ENCODE assay signal across 19 mouse cellular contexts in genomic region chr9:56439699-56440098, GRCm38 (mm10).
"Had no signal": no experiment of that assay in that cellular context is flagged by ENCODE, and none has a peak within 500 bp of the region (broad histone marks: within the 10 kb centered on the region; RNA-seq: fewer than 3 reads in every experiment).

No protein-coding gene starts in this region.

- H3K27me3 ChIP-seq: liver, embryonic 15.5 days; lung, embryonic 15.5 days; midbrain, embryonic 12.5 days; neural tube, embryonic 13.5 days; neural tube, embryonic 15.5 days had no signal

- H3K27ac ChIP-seq: liver, embryonic 15.5 days; lung, embryonic 15.5 days; midbrain, embryonic 10.5 days; midbrain, embryonic 12.5 days; neural tube, embryonic 13.5 days; neural tube, embryonic 15.5 days had no signal

- H3K4me3 ChIP-seq: liver, embryonic 15.5 days; lung, embryonic 15.5 days; midbrain, embryonic 10.5 days; midbrain, embryonic 12.5 days; myocyte; neural tube, embryonic 13.5 days; neural tube, embryonic 15.5 days had no signal

- ATAC-seq: liver, postnatal 0 days; midbrain, embryonic 16.5 days had no signal

- H3K36me3 ChIP-seq: liver, embryonic 15.5 days; lung, embryonic 15.5 days; midbrain, embryonic 10.5 days; midbrain, embryonic 12.5 days; neural tube, embryonic 13.5 days; neural tube, embryonic 15.5 days had no signal

- H3K9ac ChIP-seq: liver, embryonic 15.5 days; liver, postnatal 0 days; lung, embryonic 15.5 days; midbrain, embryonic 12.5 days; neural tube, embryonic 13.5 days; neural tube, embryonic 15.5 days had no signal

- DNase-seq: liver, postnatal 0 days; lung, adult 2 months; lung, postnatal 10 days; lung, postnatal 4 days; midbrain, embryonic 14.5 days; retina, postnatal 1 day; right cerebral cortex, postnatal 4 days; spleen, adult 18-20 months; thymus, adult 18-20 months; thymus, postnatal 14 days; thymus, postnatal 36 days had no signal

- H3K4me2 ChIP-seq: liver, embryonic 15.5 days; lung, embryonic 15.5 days; midbrain, embryonic 12.5 days; neural tube, embryonic 13.5 days; neural tube, embryonic 15.5 days had no signal

- H3K4me1 ChIP-seq: liver, embryonic 15.5 days; lung, embryonic 15.5 days; midbrain, embryonic 10.5 days; midbrain, embryonic 12.5 days; neural tube, embryonic 13.5 days had no signal

- H3K9me3 ChIP-seq: liver, embryonic 15.5 days; lung, embryonic 15.5 days; midbrain, embryonic 10.5 days; midbrain, embryonic 12.5 days; neural tube, embryonic 13.5 days; neural tube, embryonic 15.5 days had no signal
